Mouse (Mus musculus) olfactory bulb, adult 2 months (tissue): ENCODE measurements around the gene Rps5. TPM values are rescaled to one million over a fixed set of nuclear protein-coding genes. Genes with fewer than 3 reads are reported as not detected.

Experiments
- H3K27ac ChIP-seq: fragments of 200-500 bp; 2 replicates; pipeline ENCODE4 v1.5.1; 2012; ENCODE audit warnings: low read depth, low read length; ENCODE audit not compliant: insufficient read depth
- H3K4me1 ChIP-seq: fragments of 200-500 bp; 2 replicates; pipeline ENCODE4 v1.6.1; 2012; ENCODE audit warnings: low read length; ENCODE audit not compliant: control insufficient read depth, insufficient read depth
- H3K4me3 ChIP-seq: fragments of 200-500 bp; 2 replicates; pipeline ENCODE4 v1.5.1; 2012; ENCODE audit warnings: mild to moderate bottlenecking, low read depth, low read length, moderate library complexity; ENCODE audit not compliant: insufficient read depth
- CTCF ChIP-seq: fragments of 200-500 bp; IDR thresholded peaks from 2 replicates; pipeline ENCODE4 v1.5.1; 2012; ENCODE audit warnings: low read depth, mild to moderate bottlenecking, low read length, moderate library complexity; ENCODE audit not compliant: insufficient read depth
- POLR2A ChIP-seq: fragments of 200-500 bp; IDR thresholded peaks from 2 replicates; pipeline ENCODE4 v1.6.1; 2012; ENCODE audit warnings: mild to moderate bottlenecking, low read depth, low read length, moderate library complexity; ENCODE audit not compliant: insufficient read depth
- WGBS: fragments of 180-500 bp; shearing (Covaris S2); methylation state at CpG from one replicate; pipeline ENCODE4 v1.1.7; 2018; 5-methylcytosine and 5-hydroxymethylcytosine counted together
- polyA plus RNA-seq: library from polyadenylated mRNA; stranded (reverse); fragments of >200 nt; gene quantifications from 2 replicates; pipeline ENCODE4 v1.2.4, GENCODE M21; 2012; ENCODE audit warnings: low replicate concordance; ENCODE audit not compliant: missing spikeins, insufficient read depth, insufficient read length

The Rps5 gene
- polyA plus RNA-seq, 1 experiment = not detected

DNA sequence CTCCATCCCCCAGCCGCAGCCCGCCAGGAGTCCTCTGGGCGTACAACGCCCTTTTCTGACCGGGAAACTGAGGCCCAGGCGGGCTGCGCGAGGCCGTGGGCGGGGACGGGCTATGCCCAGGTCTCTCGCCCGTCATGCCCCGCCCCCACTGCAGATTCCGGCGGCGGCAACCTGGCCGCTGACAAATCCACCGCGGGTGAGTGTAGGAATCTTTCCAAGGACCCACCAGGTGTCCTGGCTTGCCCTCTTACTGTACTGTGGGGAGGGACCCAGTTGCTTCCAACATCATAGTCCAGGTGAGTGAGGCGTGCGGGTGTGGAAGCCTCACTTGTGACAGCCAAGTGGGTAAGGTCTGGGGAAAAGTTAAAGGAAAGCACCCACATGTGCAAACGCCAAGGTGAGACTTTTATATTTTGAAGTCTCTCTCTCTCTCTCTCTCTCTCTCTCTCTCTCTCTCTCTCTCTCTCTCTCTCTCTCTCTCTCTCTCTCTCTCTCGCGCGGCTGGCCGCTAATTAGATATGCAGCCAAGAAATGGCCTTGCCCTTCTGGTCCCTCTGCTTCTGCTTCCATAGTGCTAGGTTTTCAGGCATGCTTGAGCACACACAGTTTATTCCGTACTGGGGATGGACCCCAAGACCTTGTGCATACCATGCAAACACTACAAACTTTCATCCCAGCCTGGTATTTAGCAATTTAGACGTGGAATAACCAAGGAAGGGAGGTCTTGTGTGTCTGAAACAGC, 44.2 kb downstream of the Rps5 start:
- under 1% methylated on average over 29 of the region's 29 CpGs for WGBS

DNA sequence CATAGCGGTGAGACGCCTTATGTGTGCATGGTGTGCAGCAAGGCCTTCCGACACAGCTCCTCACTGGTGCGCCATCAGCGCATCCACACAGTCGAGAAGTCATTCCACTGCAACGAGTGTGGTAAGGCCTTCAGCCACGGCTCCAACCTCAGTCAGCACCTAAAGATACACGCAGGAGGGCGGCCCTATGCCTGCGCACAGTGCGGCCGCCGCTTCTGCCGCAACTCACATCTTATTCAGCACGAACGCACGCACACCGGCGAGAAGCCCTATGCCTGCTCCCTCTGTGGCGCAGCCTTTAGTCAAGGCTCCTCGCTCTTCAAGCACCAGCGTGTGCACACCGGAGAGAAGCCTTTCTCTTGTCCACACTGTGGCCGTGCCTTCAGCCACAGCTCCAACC, 48.8 kb downstream of the Rps5 start:
- TF ChIP-seq CTCF (no peak), POLR2A (no peak)
- Histone ChIP-seq H3K4me1 (no peaks in the 10 kb centered on the region), H3K4me3 (no peak overlapping the region), H3K27ac (no peak overlapping the region)
- 96% methylated on average over 25 of the region's 25 CpGs for WGBS

More for the DNA sequence above, 44.2 kb downstream of the Rps5 start:
- TF ChIP-seq CTCF = no peak
- TF ChIP-seq POLR2A = no peak
- peak overlapping the region; percentile 59 for H3K27ac ChIP-seq
- peak overlapping the region; percentile 70 for H3K4me3 ChIP-seq
- H3K4me1 ChIP-seq = peaks cover 4% of the 10 kb centered on the region; the same call in 1 of the 2 replicates

Other genes starting within 250 kb of the Rps5 start
- not detected in 2 replicates for gene Vmn2r55, start 237.3 kb upstream of the Rps5 start, polyA plus RNA-seq
- not detected in 2 replicates for gene Vmn2r56, start 187.3 kb upstream of the Rps5 start, polyA plus RNA-seq
- not detected in 2 replicates for gene Zscan18, start 118.7 kb upstream of the Rps5 start, polyA plus RNA-seq
- gene Zfp329, start 103.4 kb upstream of the Rps5 start, polyA plus RNA-seq = not detected in 2 replicates
- not detected in 2 replicates for gene Zfp110, start 87.5 kb upstream of the Rps5 start, polyA plus RNA-seq
- gene Zfp128, start 41.1 kb upstream of the Rps5 start, polyA plus RNA-seq = not detected in 2 replicates
- gene Zscan22, start 24.5 kb upstream of the Rps5 start, polyA plus RNA-seq = not detected in 2 replicates
- not detected in 2 replicates for gene Rnf225, start 5.1 kb downstream of the Rps5 start, polyA plus RNA-seq
- not detected in 2 replicates for gene Zfp324, start 43.5 kb downstream of the Rps5 start, polyA plus RNA-seq
- not detected in 2 replicates for gene Zfp446, start 55.6 kb downstream of the Rps5 start, polyA plus RNA-seq
- not detected in 2 replicates for gene Slc27a5, start 75.9 kb downstream of the Rps5 start, polyA plus RNA-seq
- gene Trim28, start 76.8 kb downstream of the Rps5 start, polyA plus RNA-seq = 700 TPM in 1 of 2 replicates, not detected in the other
- gene Zbtb45, start 87.7 kb downstream of the Rps5 start, polyA plus RNA-seq = not detected in 2 replicates
- gene Chmp2a, start 112.5 kb downstream of the Rps5 start, polyA plus RNA-seq = not detected in 2 replicates
- 648 TPM in 1 of 2 replicates, not detected in the other for gene Ube2m, start 116.0 kb downstream of the Rps5 start, polyA plus RNA-seq
- not detected in 2 replicates for gene Mzf1, start 132.5 kb downstream of the Rps5 start, polyA plus RNA-seq
- gene Vmn1r85, start 172.9 kb downstream of the Rps5 start, polyA plus RNA-seq = not detected in 2 replicates
- not detected in 2 replicates for gene Vmn1r86, start 197.6 kb downstream of the Rps5 start, polyA plus RNA-seq
- not detected in 2 replicates for gene Vmn1r87, start 217.9 kb downstream of the Rps5 start, polyA plus RNA-seq
- gene Vmn1r88, start 237.3 kb downstream of the Rps5 start, polyA plus RNA-seq = not detected in 2 replicates